Mouse (Mus musculus): ENCODE results near the gene Dctn2. TPM values are rescaled to one million over a fixed set of nuclear protein-coding genes. Genes with fewer than 3 reads are reported as not detected.

The Dctn2 gene
- polyA plus RNA-seq, 1 experiment from 2014 or later = 286 TPM

GRCm38 (mm10) chr10:127322669-127323068, 56.5 kb downstream of the Dctn2 start:
- whole genome bisulfite sequencing = 81% methylated on average over 4 of the region's 4 CpGs
- Histone ChIP-seq H3K27me3 (replicated peaks; ENCODE audit: control insufficient read depth, insufficient read depth, low read length) (peaks cover 34% of the 10 kb centered on the region), H3K4me1 (ENCODE audit: control insufficient read depth, insufficient read depth, low read length) (peaks cover 7% of the 10 kb centered on the region; the same call in 1 of the 2 replicates), H3K4me3 (ENCODE audit: low read depth, low read length) (no peak overlapping the region), H3K4me2 (ENCODE audit: low read length) (no peak overlapping the region), H3K9me3 (replicated peaks; ENCODE audit: control insufficient read depth, low read length) (no peaks in the 10 kb centered on the region), H3K9ac (ENCODE audit: low read length) (no peak overlapping the region), H3K27ac (ENCODE audit: low read depth, low read length) (no peak overlapping the region), H3K36me3 (ENCODE audit: control insufficient read depth, insufficient read depth, low read length) (no peaks in the 10 kb centered on the region)
- ATAC-seq = no peak
- DNase-seq (ENCODE audit: low spot score) = no peak

- Histone ChIP-seq H3K9ac (ENCODE audit: low read length) (no peak overlapping the region), H3K4me3 (ENCODE audit: low read depth, low read length) (no peak overlapping the region), H3K27ac (ENCODE audit: low read depth, low read length) (no peak overlapping the region), H3K27me3 (replicated peaks; ENCODE audit: control insufficient read depth, insufficient read depth, low read length) (peaks cover 40% of the 10 kb centered on the region), H3K4me2 (ENCODE audit: low read length) (no peak overlapping the region), H3K9me3 (replicated peaks; ENCODE audit: control insufficient read depth, low read length) (no peaks in the 10 kb centered on the region), H3K4me1 (ENCODE audit: control insufficient read depth, insufficient read depth, low read length) (peaks cover 7% of the 10 kb centered on the region; the same call in 1 of the 2 replicates), H3K36me3 (ENCODE audit: control insufficient read depth, insufficient read depth, low read length) (no peaks in the 10 kb centered on the region)
- whole genome bisulfite sequencing = 80% methylated on average over 15 of the region's 17 CpGs
- DNase-seq (ENCODE audit: low spot score) (no peak), ATAC-seq (no peak)
Measured at GRCm38 (mm10) chr10:127323131-127323855, 57.1 kb downstream of the Dctn2 start.

GRCm38 (mm10) chr10:127324495-127324894, 58.3 kb downstream of the Dctn2 start:
- H3K27ac ChIP-seq (ENCODE audit: low read depth, low read length) = no peak overlapping the region
- no peak overlapping the region for H3K9ac ChIP-seq (ENCODE audit: low read length)
- H3K27me3 ChIP-seq (replicated peaks; ENCODE audit: control insufficient read depth, insufficient read depth, low read length) = peaks cover 49% of the 10 kb centered on the region

GRCm38 (mm10) chr10:127325454-127326016, 59.4 kb downstream of the Dctn2 start:
- Histone ChIP-seq H3K9me3 (replicated peaks; ENCODE audit: control insufficient read depth, low read length) (no peaks in the 10 kb centered on the region), H3K27me3 (replicated peaks; ENCODE audit: control insufficient read depth, insufficient read depth, low read length) (peaks cover 55% of the 10 kb centered on the region), H3K4me1 (ENCODE audit: control insufficient read depth, insufficient read depth, low read length) (peaks cover 7% of the 10 kb centered on the region; the same call in 1 of the 2 replicates), H3K4me3 (ENCODE audit: low read depth, low read length) (no peak overlapping the region), H3K4me2 (ENCODE audit: low read length) (no peak overlapping the region), H3K36me3 (ENCODE audit: control insufficient read depth, insufficient read depth, low read length) (no peaks in the 10 kb centered on the region), H3K9ac (ENCODE audit: low read length) (no peak overlapping the region), H3K27ac (ENCODE audit: low read depth, low read length) (no peak overlapping the region)
- no peak for ATAC-seq
- WGBS = 35% methylated on average over 14 of the region's 14 CpGs
- DNase-seq (ENCODE audit: low spot score) = no peak

More at GRCm38 (mm10) chr10:127324495-127324894, 58.3 kb downstream of the Dctn2 start:
- Histone ChIP-seq H3K4me3 (ENCODE audit: low read depth, low read length) (no peak overlapping the region), H3K4me1 (ENCODE audit: control insufficient read depth, insufficient read depth, low read length) (peaks cover 7% of the 10 kb centered on the region; the same call in 1 of the 2 replicates), H3K9me3 (replicated peaks; ENCODE audit: control insufficient read depth, low read length) (no peaks in the 10 kb centered on the region), H3K4me2 (ENCODE audit: low read length) (no peak overlapping the region), H3K36me3 (ENCODE audit: control insufficient read depth, insufficient read depth, low read length) (no peaks in the 10 kb centered on the region)
- peak; percentile 51 for DNase-seq (ENCODE audit: low spot score)
- peak; percentile 23; the same call in 1 of the 2 replicates for ATAC-seq
- 15% methylated on average over 7 of the region's 7 CpGs for WGBS

GRCm38 (mm10) chr10:127326017-127326801, 60.0 kb downstream of the Dctn2 start:
- ATAC-seq = no peak
- Histone ChIP-seq H3K9me3 (replicated peaks; ENCODE audit: control insufficient read depth, low read length) (no peaks in the 10 kb centered on the region), H3K9ac (ENCODE audit: low read length) (peak overlapping the region; percentile 41; the same call in 1 of the 2 replicates), H3K27ac (ENCODE audit: low read depth, low read length) (no peak overlapping the region), H3K36me3 (ENCODE audit: control insufficient read depth, insufficient read depth, low read length) (no peaks in the 10 kb centered on the region), H3K4me1 (ENCODE audit: control insufficient read depth, insufficient read depth, low read length) (peaks cover 7% of the 10 kb centered on the region; the same call in 1 of the 2 replicates), H3K4me3 (ENCODE audit: low read depth, low read length) (peak overlapping the region; percentile 22), H3K27me3 (replicated peaks; ENCODE audit: control insufficient read depth, insufficient read depth, low read length) (peaks cover 56% of the 10 kb centered on the region), H3K4me2 (ENCODE audit: low read length) (peak overlapping the region; percentile 50)
- WGBS = under 1% methylated on average over 54 of the region's 54 CpGs
- DNase-seq (ENCODE audit: low spot score) = no peak

- WGBS = 6% methylated on average over 29 of the region's 29 CpGs
- DNase-seq (ENCODE audit: low spot score) (no peak), ATAC-seq (no peak)
- Histone ChIP-seq H3K27ac (ENCODE audit: low read depth, low read length) (no peak overlapping the region), H3K9ac (ENCODE audit: low read length) (0 out of 2 replicates have a peak overlapping the region, but pooled peaks have one; percentile 41), H3K4me3 (ENCODE audit: low read depth, low read length) (peak overlapping the region; percentile 22), H3K4me2 (ENCODE audit: low read length) (peak overlapping the region; percentile 50), H3K36me3 (ENCODE audit: control insufficient read depth, insufficient read depth, low read length) (no peaks in the 10 kb centered on the region), H3K9me3 (replicated peaks; ENCODE audit: control insufficient read depth, low read length) (no peaks in the 10 kb centered on the region), H3K4me1 (ENCODE audit: control insufficient read depth, insufficient read depth, low read length) (peaks cover 7% of the 10 kb centered on the region; the same call in 1 of the 2 replicates), H3K27me3 (replicated peaks; ENCODE audit: control insufficient read depth, insufficient read depth, low read length) (peaks cover 56% of the 10 kb centered on the region)
Measured at GRCm38 (mm10) chr10:127326828-127327227, 60.7 kb downstream of the Dctn2 start.

- Histone ChIP-seq H3K4me2 (ENCODE audit: low read length) (no peak overlapping the region), H3K4me1 (ENCODE audit: control insufficient read depth, insufficient read depth, low read length) (peaks cover 7% of the 10 kb centered on the region; the same call in 1 of the 2 replicates), H3K4me3 (ENCODE audit: low read depth, low read length) (no peak overlapping the region), H3K27me3 (replicated peaks; ENCODE audit: control insufficient read depth, insufficient read depth, low read length) (peaks cover 56% of the 10 kb centered on the region), H3K9me3 (replicated peaks; ENCODE audit: control insufficient read depth, low read length) (no peaks in the 10 kb centered on the region), H3K36me3 (ENCODE audit: control insufficient read depth, insufficient read depth, low read length) (no peaks in the 10 kb centered on the region), H3K9ac (ENCODE audit: low read length) (no peak overlapping the region), H3K27ac (ENCODE audit: low read depth, low read length) (no peak overlapping the region)
- no peak for ATAC-seq
- 45% methylated on average over 18 of the region's 18 CpGs for WGBS
- DNase-seq (ENCODE audit: low spot score) = no peak
Measured at GRCm38 (mm10) chr10:127327461-127328145, 61.4 kb downstream of the Dctn2 start.

GRCm38 (mm10) chr10:127330212-127330611, 64.0 kb downstream of the Dctn2 start:
- Histone ChIP-seq H3K27me3 (replicated peaks; ENCODE audit: control insufficient read depth, insufficient read depth, low read length) (peaks cover 46% of the 10 kb centered on the region), H3K9me3 (replicated peaks; ENCODE audit: control insufficient read depth, low read length) (no peaks in the 10 kb centered on the region), H3K4me3 (ENCODE audit: low read depth, low read length) (no peak overlapping the region), H3K36me3 (ENCODE audit: control insufficient read depth, insufficient read depth, low read length) (no peaks in the 10 kb centered on the region), H3K27ac (ENCODE audit: low read depth, low read length) (no peak overlapping the region), H3K9ac (ENCODE audit: low read length) (no peak overlapping the region), H3K4me1 (ENCODE audit: control insufficient read depth, insufficient read depth, low read length) (peaks cover 7% of the 10 kb centered on the region; the same call in 1 of the 2 replicates), H3K4me2 (ENCODE audit: low read length) (no peak overlapping the region)
- WGBS = 83% methylated on average over 7 of the region's 7 CpGs
- DNase-seq (ENCODE audit: low spot score) = no peak
- no peak for ATAC-seq
